Mouse (Mus musculus) limb, embryonic 10.5 days (tissue): ENCODE measurements around the gene Cxcl2. TPM values are rescaled to one million over a fixed set of nuclear protein-coding genes. Genes with fewer than 3 reads are reported as not detected.
A peak's percentile ranks its signal among the peaks of the same experiment; 100 is the strongest.

Experiments used
- DNase-seq: peaks from one replicate; pipeline ENCODE4 v3.0.0-alpha.2; 2017; ENCODE audit warnings: low spot score
- H3K27ac ChIP-seq: fragments of 300-500 bp; sonication (generic); 2 replicates; pipeline ENCODE4 v1.5.1; 2016; ENCODE audit warnings: mild to moderate bottlenecking
- H3K27me3 ChIP-seq: fragments of 300-500 bp; sonication (generic); 2 replicates; pipeline ENCODE4 v1.6.1; 2016; ENCODE audit warnings: low read depth, mild to moderate bottlenecking; ENCODE audit not compliant: poor library complexity, severe bottlenecking
- H3K36me3 ChIP-seq: fragments of 300-500 bp; sonication (generic); 2 replicates; pipeline ENCODE4 v1.6.1; 2016; ENCODE audit warnings: mild to moderate bottlenecking, moderate library complexity
- H3K4me1 ChIP-seq: fragments of 300-500 bp; sonication (generic); 2 replicates; pipeline ENCODE4 v1.6.1; 2016
- H3K4me3 ChIP-seq: fragments of 300-500 bp; sonication (generic); 2 replicates; pipeline ENCODE4 v1.5.1; 2016; ENCODE audit warnings: mild to moderate bottlenecking, moderate library complexity
- H3K9me3 ChIP-seq: fragments of 300-500 bp; sonication (generic); replicated peaks from 2 replicates; pipeline ENCODE4 v1.6.1; 2016; ENCODE audit warnings: mild to moderate bottlenecking
- WGBS: fragments of 180-500 bp; shearing (Covaris S2); methylation state at CpG from one replicate; pipeline ENCODE4 v1.1.7; 2016; 5-methylcytosine and 5-hydroxymethylcytosine counted together
- polyA plus RNA-seq: library from polyadenylated mRNA; unstranded; fragments of >200 nt; fragmentation: Nextera tagmentation; extraction: Ambion mirVana; gene quantifications from 2 replicates; pipeline ENCODE4 v1.2.1, GENCODE M21; 2016

Cxcl2 gene
- polyA plus RNA-seq, 1 experiment from 2014 or later: not detected

DNA sequence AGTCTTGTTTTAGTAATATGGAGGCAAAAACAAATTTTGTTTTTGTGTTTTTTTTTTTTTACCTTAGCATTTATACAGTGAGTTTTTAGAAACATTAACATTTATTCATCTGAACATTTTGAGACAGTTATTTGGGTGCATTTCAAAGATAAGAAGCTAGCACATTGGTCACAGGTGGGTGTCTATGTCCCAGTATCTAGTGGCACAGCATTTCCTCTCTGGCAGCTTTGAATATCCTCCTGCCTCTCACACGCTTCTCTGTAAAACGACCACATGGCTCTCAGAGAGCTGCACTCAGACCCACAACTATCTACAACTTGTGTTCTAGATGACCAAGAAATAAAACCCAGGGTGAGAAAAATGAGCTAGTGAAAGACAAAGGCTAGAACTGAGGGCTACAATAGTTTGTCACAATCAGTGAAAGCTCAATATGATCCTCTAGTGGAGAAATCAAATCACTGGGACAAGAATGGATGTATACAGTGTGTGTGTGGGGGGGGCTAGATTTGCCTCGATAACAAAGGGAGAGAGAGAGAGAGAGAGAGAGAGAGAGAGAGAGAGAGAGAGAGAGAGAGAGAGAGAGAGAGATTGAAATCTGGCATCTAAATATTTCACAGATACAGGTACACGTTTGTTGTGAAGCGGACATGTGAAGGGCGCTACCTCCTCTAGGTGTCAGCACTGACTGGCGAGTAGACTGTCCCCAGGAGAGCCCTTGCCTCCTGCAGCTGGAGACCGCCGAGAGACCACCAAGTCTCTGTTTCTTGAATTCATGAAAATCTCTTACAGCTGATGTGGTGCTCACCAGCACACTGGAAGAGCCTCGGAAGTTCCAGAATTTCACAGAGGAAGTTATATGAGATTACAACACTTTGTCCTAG lies 1.1 kb upstream of the Cxcl2 start:
- no peaks in the 10 kb centered on the region for H3K36me3 ChIP-seq
- no peaks in the 10 kb centered on the region for H3K9me3 ChIP-seq
- H3K27ac ChIP-seq: no peak overlapping the region
- peak overlapping the region; percentile 48 for H3K4me3 ChIP-seq
- 17% methylated on average over 10 of the region's 10 CpGs for WGBS
- peak; percentile 39 for DNase-seq
- H3K27me3 ChIP-seq: peaks cover 25% of the 10 kb centered on the region
- peaks cover 15% of the 10 kb centered on the region for H3K4me1 ChIP-seq

DNA sequence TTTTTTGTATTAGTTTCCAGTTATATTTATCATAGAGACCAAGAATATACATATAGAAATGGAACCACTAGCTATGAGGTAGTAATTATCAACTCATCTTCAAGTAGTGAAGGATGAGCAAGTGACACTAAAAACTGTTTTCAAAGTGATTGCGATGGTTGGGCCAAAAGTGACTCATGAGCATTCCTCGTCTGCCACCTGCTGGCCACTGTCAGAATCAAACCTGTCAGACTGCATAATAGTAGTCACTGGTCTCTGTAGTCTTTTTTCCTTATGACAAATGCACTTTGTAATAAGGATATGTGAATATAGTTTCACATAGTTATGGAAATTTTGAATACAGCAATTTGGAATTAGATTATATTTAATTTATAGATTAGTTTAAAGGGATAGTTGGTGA lies 5.3 kb downstream of the Cxcl2 start:
- no peak overlapping the region for H3K27ac ChIP-seq
- H3K27me3 ChIP-seq: peaks cover 17% of the 10 kb centered on the region
- H3K4me3 ChIP-seq: no peak overlapping the region
- 3% methylated on average over 2 of the region's 2 CpGs for WGBS
- DNase-seq: peak; percentile 76
- H3K9me3 ChIP-seq: no peaks in the 10 kb centered on the region
- H3K4me1 ChIP-seq: no peaks in the 10 kb centered on the region
- H3K36me3 ChIP-seq: no peaks in the 10 kb centered on the region

DNA sequence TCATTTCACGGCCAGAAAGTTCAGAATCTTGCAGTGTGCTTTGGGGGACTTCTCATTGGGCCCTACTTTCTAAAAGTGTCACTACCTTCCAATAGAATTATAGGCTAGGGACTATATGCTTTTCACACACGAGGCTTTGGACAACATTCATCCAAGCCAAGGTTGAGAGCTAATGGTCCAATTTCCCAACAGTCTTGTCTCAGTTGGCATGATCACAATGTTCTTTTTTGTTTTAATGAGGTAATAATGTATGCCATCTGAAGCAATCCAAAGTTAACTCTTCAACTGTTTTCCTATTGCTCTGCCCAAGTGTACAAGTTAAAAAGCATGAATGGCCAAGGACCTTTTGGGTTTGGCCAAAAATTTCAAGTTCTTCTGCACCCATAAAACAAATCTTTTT lies 15.8 kb downstream of the Cxcl2 start:
- no peaks in the 10 kb centered on the region for H3K4me1 ChIP-seq
- WGBS: 86% methylated on average over 2 of the region's 2 CpGs
- H3K4me3 ChIP-seq: no peak overlapping the region
- H3K9me3 ChIP-seq: no peaks in the 10 kb centered on the region
- no peak for DNase-seq
- no peaks in the 10 kb centered on the region for H3K36me3 ChIP-seq
- no peak overlapping the region for H3K27ac ChIP-seq
- H3K27me3 ChIP-seq: no peaks in the 10 kb centered on the region

DNA sequence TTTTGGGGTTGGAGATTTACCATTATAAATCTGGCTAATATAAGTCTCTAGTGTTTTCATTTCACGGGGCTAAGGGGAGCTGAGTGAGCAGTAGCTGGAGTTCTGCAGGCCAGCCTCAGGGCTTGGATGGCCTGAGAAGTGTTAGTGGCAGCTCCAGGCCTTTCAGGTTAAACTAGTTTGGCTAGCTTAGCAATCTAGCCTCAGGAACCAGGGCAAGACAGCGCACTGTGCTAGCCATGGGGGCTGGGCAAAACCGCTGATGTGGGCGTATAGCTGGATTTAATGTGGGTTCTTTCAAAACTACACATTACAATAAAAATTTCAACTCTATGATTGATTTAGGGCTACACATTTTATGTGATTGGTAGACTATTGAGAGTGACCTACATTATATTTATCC lies 19.3 kb downstream of the Cxcl2 start:
- Histone ChIP-seq H3K4me1 (no peaks in the 10 kb centered on the region), H3K4me3 (no peak overlapping the region), H3K27me3 (no peaks in the 10 kb centered on the region), H3K36me3 (no peaks in the 10 kb centered on the region), H3K9me3 (no peaks in the 10 kb centered on the region), H3K27ac (no peak overlapping the region)
- WGBS: 85% methylated on average over 4 of the region's 4 CpGs
- no peak for DNase-seq

DNA sequence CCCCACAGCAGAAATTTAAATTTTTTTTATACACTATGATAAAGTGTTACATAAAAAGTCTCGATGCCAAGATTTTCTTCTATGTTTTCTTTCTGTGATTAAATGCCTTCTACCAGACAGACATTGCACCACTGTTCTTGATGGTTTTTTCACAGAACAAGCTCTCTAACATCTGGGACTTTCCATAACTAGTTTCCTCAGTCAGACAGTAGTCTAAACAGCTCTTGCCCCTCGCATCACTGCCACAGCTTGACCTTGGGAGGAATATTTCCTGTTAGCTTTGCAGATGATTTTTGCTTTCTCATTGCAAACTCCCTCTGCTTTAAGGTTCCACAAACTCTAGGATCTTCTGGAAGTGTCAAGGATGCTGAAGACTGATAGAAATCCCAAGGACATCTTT lies 26.9 kb downstream of the Cxcl2 start:
- WGBS: 64% methylated on average over 2 of the region's 2 CpGs
- H3K4me3 ChIP-seq: peak overlapping the region; percentile 80
- peaks cover 25% of the 10 kb centered on the region for H3K36me3 ChIP-seq
- H3K9me3 ChIP-seq: no peaks in the 10 kb centered on the region
- H3K4me1 ChIP-seq: peaks cover 10% of the 10 kb centered on the region
- DNase-seq: no peak
- H3K27ac ChIP-seq: peak overlapping the region; percentile 99
- H3K27me3 ChIP-seq: no peaks in the 10 kb centered on the region

DNA sequence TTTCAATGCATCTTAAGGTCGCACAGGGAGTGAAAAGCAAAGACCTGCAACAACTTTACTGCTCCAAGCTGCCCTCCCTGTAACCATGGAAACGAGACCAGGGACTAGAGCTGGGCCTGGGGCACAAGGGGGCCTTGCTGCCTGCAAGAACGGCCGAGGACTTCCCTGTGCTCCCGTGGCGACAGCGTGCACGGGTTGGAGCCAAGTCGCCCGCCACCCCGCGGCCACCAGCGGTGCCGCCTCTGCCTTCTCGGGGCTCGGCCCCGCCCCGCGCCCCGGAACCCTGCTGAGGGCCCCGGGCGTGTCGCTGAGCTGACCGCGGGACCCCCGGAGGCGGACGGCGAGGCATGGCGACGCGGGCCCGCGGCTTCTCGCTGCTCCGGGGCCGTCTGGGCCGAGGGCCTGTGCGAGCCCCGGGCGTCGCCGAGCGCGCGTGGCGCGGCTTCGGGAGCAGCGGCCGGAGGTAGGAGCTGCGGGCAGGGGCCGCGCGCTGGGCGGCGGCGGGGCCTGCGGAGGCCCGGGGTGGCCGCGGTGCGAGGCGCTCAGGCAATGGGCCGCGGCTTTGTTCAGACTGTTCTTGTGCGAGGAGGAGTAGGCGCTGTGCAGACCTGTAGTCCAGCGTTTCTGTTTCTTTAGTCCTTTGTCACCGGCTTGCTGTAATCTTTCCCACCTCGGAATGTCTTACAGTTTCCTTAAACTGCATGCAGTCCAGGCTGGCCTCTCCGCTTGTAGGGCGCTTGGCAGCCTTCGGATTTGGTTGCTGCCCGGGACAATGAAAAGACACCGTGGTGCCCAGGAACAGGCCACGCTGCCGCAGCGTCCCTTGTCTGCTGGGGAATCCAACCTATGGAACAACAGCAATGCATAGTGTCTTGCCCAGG lies 27.5 kb downstream of the Cxcl2 start, which contains the start of gene Mthfd2l:
Mthfd2l (plus strand) TSS at position 147 of the 881 bp plus-strand sequence.
- peak; percentile 89 for DNase-seq
- H3K9me3 ChIP-seq: no peaks in the 10 kb centered on the region
- WGBS: under 1% methylated on average over 73 of the region's 79 CpGs

DNA sequence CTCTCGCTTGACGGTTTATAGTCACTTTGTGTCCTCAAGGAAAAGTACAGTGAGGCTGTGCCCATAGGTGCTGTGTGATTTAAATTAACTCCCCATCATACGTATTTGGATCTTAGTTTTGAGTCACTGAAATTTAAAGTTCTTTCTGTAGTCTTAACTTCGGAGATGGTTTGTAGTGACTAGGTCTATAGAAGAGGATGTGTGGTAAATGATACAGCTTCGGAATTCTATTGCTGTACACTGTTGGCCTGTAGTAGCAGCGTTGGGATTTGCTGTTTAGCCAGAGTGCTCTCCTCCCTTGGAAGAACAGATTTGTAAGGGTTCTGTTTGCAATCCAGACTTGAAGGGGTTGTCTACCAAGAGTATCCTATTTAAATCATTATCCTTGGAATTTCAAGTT lies 28.2 kb downstream of the Cxcl2 start:
- Histone ChIP-seq H3K4me3 (peak overlapping the region; percentile 80), H3K9me3 (no peaks in the 10 kb centered on the region), H3K27me3 (no peaks in the 10 kb centered on the region), H3K4me1 (peaks cover 14% of the 10 kb centered on the region), H3K27ac (peak overlapping the region; percentile 99), H3K36me3 (peaks cover 30% of the 10 kb centered on the region)
- 12% methylated on average over 6 of the region's 6 CpGs for WGBS
- no peak for DNase-seq

More for the DNA sequence above, 27.5 kb downstream of the Cxcl2 start, which contains the start of gene Mthfd2l:
- Histone ChIP-seq H3K36me3 (peaks cover 30% of the 10 kb centered on the region), H3K4me1 (peaks cover 10% of the 10 kb centered on the region), H3K27me3 (no peaks in the 10 kb centered on the region), H3K4me3 (peak within 1 kb of the TSS; percentile 80), H3K27ac (peak within 1 kb of the TSS; percentile 99)

DNA sequence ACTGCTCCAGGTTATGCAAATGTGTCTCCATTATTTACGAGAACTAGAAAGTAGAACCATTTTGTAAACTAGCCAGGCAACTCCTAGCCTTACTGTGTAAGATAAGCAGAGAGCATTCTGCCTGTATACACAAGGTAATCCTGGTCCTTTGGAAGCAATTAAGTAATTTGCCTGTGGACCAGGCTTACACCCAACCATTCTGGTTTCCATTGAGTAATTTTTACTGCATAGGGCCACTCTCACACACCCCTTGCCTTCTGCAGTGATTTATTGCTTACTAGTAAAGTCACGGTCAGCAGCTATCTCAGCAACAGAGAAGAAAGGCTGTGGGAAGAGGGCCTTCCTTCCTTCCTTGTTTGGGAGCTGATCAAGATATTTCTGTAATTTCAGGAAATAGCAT lies 33.0 kb downstream of the Cxcl2 start:
- WGBS: 37% methylated on average over 2 of the region's 2 CpGs
- Histone ChIP-seq H3K27me3 (no peaks in the 10 kb centered on the region), H3K4me3 (no peak overlapping the region), H3K9me3 (no peaks in the 10 kb centered on the region), H3K4me1 (peaks cover 10% of the 10 kb centered on the region), H3K36me3 (peaks cover 33% of the 10 kb centered on the region), H3K27ac (no peak overlapping the region)
- no peak for DNase-seq

DNA sequence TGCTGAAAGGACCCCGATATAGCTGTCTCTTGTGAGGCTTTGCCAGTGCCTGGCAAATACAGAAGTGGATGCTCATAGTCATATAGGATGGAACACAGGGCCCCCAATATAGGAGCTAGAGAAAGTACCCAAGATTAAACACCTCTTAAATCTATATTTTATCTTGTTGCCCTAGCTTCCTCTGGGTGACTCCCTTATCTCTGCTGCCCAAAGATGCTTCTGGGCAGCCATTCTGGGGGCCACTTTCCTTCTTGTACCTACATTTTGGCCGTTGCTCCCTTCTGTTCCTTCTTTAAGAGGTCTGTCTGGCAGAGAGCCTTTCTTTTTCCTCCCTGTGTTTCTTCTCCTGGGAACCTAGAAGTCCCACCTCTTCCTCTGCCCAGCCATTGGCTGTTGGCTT lies 41.8 kb downstream of the Cxcl2 start:
- no peak for DNase-seq
- Histone ChIP-seq H3K27me3 (no peaks in the 10 kb centered on the region), H3K4me1 (no peaks in the 10 kb centered on the region), H3K9me3 (no peaks in the 10 kb centered on the region), H3K36me3 (peaks cover 3% of the 10 kb centered on the region; the same call in 1 of the 2 replicates), H3K4me3 (no peak overlapping the region), H3K27ac (no peak overlapping the region)
- WGBS: 82% methylated on average over 2 of the region's 2 CpGs

DNA sequence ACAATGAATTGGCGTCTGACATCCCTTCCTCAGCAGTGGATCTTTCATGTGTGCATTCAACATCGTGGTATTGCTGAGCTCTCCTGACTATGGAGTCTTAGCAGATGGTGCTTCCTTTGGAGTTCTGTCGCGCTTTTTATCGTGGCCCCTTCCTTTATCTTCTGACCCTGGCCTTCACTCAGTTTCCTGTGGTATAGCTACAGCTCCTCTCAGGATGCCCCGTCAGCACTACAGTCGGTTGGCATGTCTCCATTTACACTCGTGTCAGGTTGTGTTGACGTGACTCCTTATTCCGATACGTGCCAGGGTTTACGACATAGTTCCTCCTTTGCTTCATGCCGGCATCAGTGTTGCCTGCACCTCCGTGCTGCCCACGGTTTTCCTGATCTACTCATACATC lies 45.8 kb downstream of the Cxcl2 start:
- Histone ChIP-seq H3K27me3 (no peaks in the 10 kb centered on the region), H3K36me3 (0 out of 2 replicates have a peak, but pooled peaks cover 3% of the 10 kb centered on the region), H3K27ac (no peak overlapping the region), H3K4me1 (no peaks in the 10 kb centered on the region), H3K4me3 (no peak overlapping the region), H3K9me3 (no peaks in the 10 kb centered on the region)
- DNase-seq: no peak
- WGBS: 91% methylated on average over 15 of the region's 15 CpGs

DNA sequence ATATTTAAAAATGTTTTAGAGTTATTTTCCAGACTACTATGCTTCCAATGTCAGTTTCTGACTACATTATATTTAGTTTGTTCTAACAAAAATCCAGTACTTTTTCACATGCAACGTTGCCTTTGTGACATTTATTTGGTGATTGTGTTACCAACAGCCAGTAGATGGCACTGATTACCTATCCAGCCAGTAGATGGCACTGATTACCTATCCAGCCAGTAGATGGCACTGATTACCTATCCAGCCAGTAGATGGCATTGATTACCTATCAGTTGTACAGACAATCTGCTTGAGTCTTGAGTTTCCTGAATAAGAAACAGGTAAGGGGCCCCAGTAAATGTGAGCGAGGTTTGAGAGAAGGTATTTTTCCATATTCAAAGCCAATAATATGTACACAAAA lies 47.8 kb downstream of the Cxcl2 start:
- Histone ChIP-seq H3K27me3 (no peaks in the 10 kb centered on the region), H3K4me3 (no peak overlapping the region), H3K27ac (no peak overlapping the region), H3K36me3 (0 out of 2 replicates have a peak, but pooled peaks cover 3% of the 10 kb centered on the region), H3K9me3 (no peaks in the 10 kb centered on the region), H3K4me1 (no peaks in the 10 kb centered on the region)
- 38% methylated on average over 2 of the region's 2 CpGs for WGBS
- DNase-seq: no peak

DNA sequence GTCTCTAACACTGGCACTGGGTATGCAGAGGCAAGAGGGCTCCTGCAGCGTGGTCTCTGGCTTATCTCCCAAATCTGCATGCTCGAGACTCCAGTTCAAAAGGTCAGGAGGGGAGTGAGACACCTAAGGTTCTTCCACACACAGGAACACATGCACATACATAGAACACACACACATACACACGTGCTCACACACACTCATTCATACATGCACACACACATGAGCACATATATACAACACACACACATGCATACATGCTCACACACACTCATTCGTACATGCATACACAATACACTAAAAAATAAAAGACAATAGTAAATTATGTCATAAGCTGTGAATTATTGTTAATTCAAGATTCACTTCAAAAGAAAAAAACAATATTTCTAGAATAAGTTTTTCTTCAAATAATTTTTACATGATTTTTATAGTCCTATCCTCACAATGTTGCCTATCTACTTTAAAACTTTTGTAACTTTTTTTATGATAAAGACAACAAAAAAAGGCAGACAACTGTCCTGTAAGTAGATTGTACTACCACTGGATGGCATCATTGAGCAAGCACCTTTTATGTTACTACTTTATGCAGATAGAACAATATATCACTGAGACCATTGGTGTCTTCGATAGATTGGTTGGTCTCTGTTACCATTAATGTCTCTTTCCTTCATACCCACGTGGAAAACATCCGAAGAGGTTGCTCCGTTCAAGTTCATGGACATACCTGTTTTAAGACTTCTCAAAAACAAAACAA lies 49.2 kb downstream of the Cxcl2 start:
- Histone ChIP-seq H3K27me3 (no peaks in the 10 kb centered on the region), H3K4me1 (no peaks in the 10 kb centered on the region), H3K4me3 (no peak overlapping the region), H3K9me3 (no peaks in the 10 kb centered on the region), H3K36me3 (0 out of 2 replicates have a peak, but pooled peaks cover 3% of the 10 kb centered on the region), H3K27ac (no peak overlapping the region)
- WGBS: 79% methylated on average over 8 of the region's 8 CpGs
- DNase-seq: no peak
